Mouse (Mus musculus) lung, embryonic 15.5 days (tissue): ENCODE results near the gene Ndufb2. TPM values are rescaled to one million over a fixed set of nuclear protein-coding genes. Genes with fewer than 3 reads are reported as not detected.

ENCODE experiments used
- ATAC-seq: fragments of 200-750 bp; cut with Nextera tagmentation; 2 replicates; pipeline ENCODE4 v1.8.0; 2017; ENCODE audit warnings: moderate number of reproducible peaks, borderline replicate concordance; ENCODE audit not compliant: low FRiP score, low TSS enrichment; ENCODE audit errors: extremely low read depth
- H3K27ac ChIP-seq: fragments of 300-500 bp; sonication (generic); 2 replicates; pipeline ENCODE4 v1.5.1; 2015; ENCODE audit warnings: moderate library complexity, mild to moderate bottlenecking, inconsistent platforms
- H3K27me3 ChIP-seq: fragments of 300-500 bp; sonication (generic); 2 replicates; pipeline ENCODE4 v1.6.1; 2015; ENCODE audit warnings: inconsistent platforms
- H3K36me3 ChIP-seq: fragments of 300-500 bp; sonication (generic); 2 replicates; pipeline ENCODE4 v1.6.1; 2015; ENCODE audit warnings: inconsistent platforms
- H3K4me1 ChIP-seq: fragments of 300-500 bp; sonication (generic); 2 replicates; pipeline ENCODE4 v1.6.1; 2015; ENCODE audit warnings: inconsistent platforms
- H3K4me2 ChIP-seq: fragments of 300-500 bp; sonication (generic); 2 replicates; pipeline ENCODE4 v1.6.1; 2015; ENCODE audit warnings: inconsistent platforms, mild to moderate bottlenecking, moderate library complexity
- H3K4me3 ChIP-seq: fragments of 300-500 bp; sonication (generic); 2 replicates; pipeline ENCODE4 v1.5.1; 2015; ENCODE audit warnings: mild to moderate bottlenecking, inconsistent platforms
- H3K9ac ChIP-seq: fragments of 300-500 bp; sonication (generic); 2 replicates; pipeline ENCODE4 v1.6.1; 2015; ENCODE audit warnings: inconsistent platforms
- H3K9me3 ChIP-seq: fragments of 300-500 bp; sonication (generic); 2 replicates; pipeline ENCODE4 v1.6.1; 2016; ENCODE audit warnings: inconsistent platforms
- WGBS: fragments of 180-500 bp; shearing (Covaris S2); methylation state at CpG from one replicate; pipeline ENCODE4 v1.1.7; 2015; 5-methylcytosine and 5-hydroxymethylcytosine counted together
- polyA plus RNA-seq: library from polyadenylated mRNA; unstranded; fragments of >200 nt; fragmentation: Nextera tagmentation; extraction: Ambion mirVana; gene quantifications from 2 replicates; pipeline ENCODE4 v1.2.1, GENCODE M21; 2015

Ndufb2 gene
- polyA plus RNA-seq, 1 experiment from 2014 or later, result 319 TPM

GRCm38 (mm10) chr6:39559276-39559939 lies 33.0 kb upstream of the Ndufb2 start:
- H3K36me3 ChIP-seq, result no peaks in the 10 kb centered on the region
- no peak overlapping the region for H3K9ac ChIP-seq
- no peak overlapping the region for H3K4me3 ChIP-seq
- peak overlapping the region; percentile 41 for H3K27ac ChIP-seq
- ATAC-seq, result no peak
- H3K27me3 ChIP-seq, result no peaks in the 10 kb centered on the region
- peaks cover 50% of the 10 kb centered on the region for H3K4me1 ChIP-seq
- 34% methylated on average over 6 of the region's 6 CpGs for WGBS
- no peaks in the 10 kb centered on the region for H3K9me3 ChIP-seq
- H3K4me2 ChIP-seq, result no peak overlapping the region

- peaks cover 26% of the 10 kb centered on the region for H3K4me1 ChIP-seq
- no peak overlapping the region for H3K27ac ChIP-seq
- 17% methylated on average over 23 of the region's 23 CpGs for WGBS
- peak; percentile 40; the same call in 1 of the 2 replicates for ATAC-seq
- no peaks in the 10 kb centered on the region for H3K36me3 ChIP-seq
- H3K9ac ChIP-seq, result peak overlapping the region; percentile 13; the same call in 1 of the 2 replicates
- H3K27me3 ChIP-seq, result no peaks in the 10 kb centered on the region
- H3K4me3 ChIP-seq, result peak overlapping the region; percentile 17; the same call in 1 of the 2 replicates
- H3K4me2 ChIP-seq, result peak overlapping the region; percentile 53
- no peaks in the 10 kb centered on the region for H3K9me3 ChIP-seq
These were observed 30.0 kb upstream of the Ndufb2 start for GRCm38 (mm10) chr6:39562166-39563015.

GRCm38 (mm10) chr6:39567528-39567927 lies 24.8 kb upstream of the Ndufb2 start:
- Histone ChIP-seq H3K9me3 (no peaks in the 10 kb centered on the region), H3K4me3 (no peak overlapping the region), H3K27me3 (no peaks in the 10 kb centered on the region), H3K4me2 (no peak overlapping the region), H3K27ac (no peak overlapping the region), H3K9ac (no peak overlapping the region), H3K36me3 (no peaks in the 10 kb centered on the region), H3K4me1 (0 out of 2 replicates have a peak, but pooled peaks cover under 1% of the 10 kb centered on the region)
- ATAC-seq, result no peak; the same call in 1 of the 2 replicates
- WGBS, result 13% methylated on average over 5 of the region's 5 CpGs

GRCm38 (mm10) chr6:39570426-39570825 lies 21.9 kb upstream of the Ndufb2 start:
- H3K9ac ChIP-seq, result no peak overlapping the region
- WGBS, result 53% methylated on average over 3 of the region's 3 CpGs
- no peak for ATAC-seq
- no peak overlapping the region for H3K4me3 ChIP-seq
- no peak overlapping the region for H3K27ac ChIP-seq
- peaks cover 16% of the 10 kb centered on the region for H3K4me1 ChIP-seq
- no peaks in the 10 kb centered on the region for H3K36me3 ChIP-seq
- no peak overlapping the region for H3K4me2 ChIP-seq
- no peaks in the 10 kb centered on the region for H3K9me3 ChIP-seq
- no peaks in the 10 kb centered on the region for H3K27me3 ChIP-seq

- under 1% methylated on average over 49 of the region's 49 CpGs for WGBS
- Histone ChIP-seq H3K36me3 (peaks cover 8% of the 10 kb centered on the region; the same call in 1 of the 2 replicates), H3K9me3 (no peaks in the 10 kb centered on the region), H3K4me2 (peak within 1 kb of the TSS; percentile 91), H3K4me1 (peaks cover 16% of the 10 kb centered on the region), H3K27me3 (no peaks in the 10 kb centered on the region), H3K4me3 (peak within 1 kb of the TSS; percentile 95), H3K9ac (peak within 1 kb of the TSS; percentile 85), H3K27ac (peak within 1 kb of the TSS; percentile 92)
- ATAC-seq, result peak; percentile 96
These were observed 18.4 kb upstream of the Ndufb2 start, which contains the start of gene Adck2 for GRCm38 (mm10) chr6:39573791-39574554. Gene Adck2 (plus strand): TSS chr6:39573873.

- 19% methylated on average over 10 of the region's 10 CpGs for WGBS
- H3K27ac ChIP-seq, result peak overlapping the region; percentile 92
These were observed 17.9 kb upstream of the Ndufb2 start for GRCm38 (mm10) chr6:39574555-39574869.

GRCm38 (mm10) chr6:39574951-39575350 lies 17.4 kb upstream of the Ndufb2 start:
- no peak for ATAC-seq
- H3K4me1 ChIP-seq, result peaks cover 16% of the 10 kb centered on the region
- no peak overlapping the region for H3K9ac ChIP-seq
- H3K36me3 ChIP-seq, result peaks cover 12% of the 10 kb centered on the region; the same call in 1 of the 2 replicates
- H3K27me3 ChIP-seq, result no peaks in the 10 kb centered on the region
- peak overlapping the region; percentile 95 for H3K4me3 ChIP-seq
- no peak overlapping the region; the same call in 1 of the 2 replicates for H3K27ac ChIP-seq
- H3K9me3 ChIP-seq, result no peaks in the 10 kb centered on the region
- WGBS, result 58% methylated on average over 7 of the region's 7 CpGs
- peak overlapping the region; percentile 91 for H3K4me2 ChIP-seq

More at GRCm38 (mm10) chr6:39574555-39574869, 17.9 kb upstream of the Ndufb2 start:
- H3K36me3 ChIP-seq, result peaks cover 8% of the 10 kb centered on the region; the same call in 1 of the 2 replicates
- ATAC-seq, result no peak
- H3K4me2 ChIP-seq, result peak overlapping the region; percentile 91
- H3K9me3 ChIP-seq, result no peaks in the 10 kb centered on the region
- H3K4me1 ChIP-seq, result peaks cover 16% of the 10 kb centered on the region
- peak overlapping the region; percentile 85 for H3K9ac ChIP-seq
- peak overlapping the region; percentile 95 for H3K4me3 ChIP-seq
- H3K27me3 ChIP-seq, result no peaks in the 10 kb centered on the region

- no peaks in the 10 kb centered on the region for H3K27me3 ChIP-seq
- 81% methylated on average over 7 of the region's 7 CpGs for WGBS
- no peak overlapping the region for H3K9ac ChIP-seq
- H3K9me3 ChIP-seq, result no peaks in the 10 kb centered on the region
- H3K36me3 ChIP-seq, result peaks cover 24% of the 10 kb centered on the region
- peaks cover 7% of the 10 kb centered on the region for H3K4me1 ChIP-seq
- H3K27ac ChIP-seq, result no peak overlapping the region
- H3K4me2 ChIP-seq, result no peak overlapping the region
- no peak overlapping the region for H3K4me3 ChIP-seq
- no peak for ATAC-seq
These were observed 12.8 kb upstream of the Ndufb2 start for GRCm38 (mm10) chr6:39579552-39579951.

- 81% methylated on average over 2 of the region's 2 CpGs for WGBS
- no peak for ATAC-seq
- Histone ChIP-seq H3K4me2 (no peak overlapping the region), H3K27ac (no peak overlapping the region), H3K9me3 (no peaks in the 10 kb centered on the region), H3K4me3 (no peak overlapping the region), H3K36me3 (peaks cover 24% of the 10 kb centered on the region), H3K27me3 (no peaks in the 10 kb centered on the region), H3K9ac (no peak overlapping the region), H3K4me1 (no peaks in the 10 kb centered on the region)
These were observed 11.8 kb upstream of the Ndufb2 start for GRCm38 (mm10) chr6:39580558-39580957.

- Histone ChIP-seq H3K36me3 (peaks cover 28% of the 10 kb centered on the region), H3K27me3 (no peaks in the 10 kb centered on the region), H3K9ac (no peak overlapping the region), H3K9me3 (no peaks in the 10 kb centered on the region), H3K4me2 (no peak overlapping the region), H3K4me1 (no peaks in the 10 kb centered on the region), H3K4me3 (no peak overlapping the region), H3K27ac (no peak overlapping the region)
- no peak for ATAC-seq
- WGBS, result 74% methylated on average over 7 of the region's 7 CpGs
These were observed 11.1 kb upstream of the Ndufb2 start for GRCm38 (mm10) chr6:39581087-39581784.

- H3K9ac ChIP-seq, result no peak within 1 kb of the TSS
- no peaks in the 10 kb centered on the region for H3K9me3 ChIP-seq
- H3K4me2 ChIP-seq, result no peak within 1 kb of the TSS
- 89% methylated on average over 6 of the region's 6 CpGs for WGBS
- H3K27me3 ChIP-seq, result no peaks in the 10 kb centered on the region
- peaks cover 25% of the 10 kb centered on the region; the same call in 1 of the 2 replicates for H3K36me3 ChIP-seq
- ATAC-seq, result no peak
- H3K27ac ChIP-seq, result no peak within 1 kb of the TSS
- H3K4me1 ChIP-seq, result no peaks in the 10 kb centered on the region
- no peak within 1 kb of the TSS for H3K4me3 ChIP-seq
These were observed 6.9 kb upstream of the Ndufb2 start, which contains the start of gene Gm42420 for GRCm38 (mm10) chr6:39585517-39585916. Gene Gm42420 (plus strand): TSS chr6:39585753.
